Mouse (Mus musculus) mesoderm, embryonic 11.5 days (tissue): ENCODE data around the gene Sort1.
"Not testable (repeated sequence)": the region's sequence is repeated elsewhere in the genome, so short reads cannot be mapped to it uniquely, and the experiment has no call there.

Experiments
- DNase-seq: peaks from one replicate; pipeline ENCODE4 v3.0.0-alpha.2; 2012; ENCODE audit warnings: low read depth, low spot score

Sort1 gene

GRCm38 (mm10) chr3:108283781-108284601 lies at the start of gene Sort1:
Gene Sort1, plus strand, starts transcription at chr3:108284082.
- DNase-seq: peak; percentile 96

- not testable (repeated sequence) for DNase-seq
These were observed 46.3 kb upstream of the Sort1 start for GRCm38 (mm10) chr3:108237474-108238102.

- DNase-seq: no peak
These were observed 42.5 kb upstream of the Sort1 start for GRCm38 (mm10) chr3:108241243-108241839.

GRCm38 (mm10) chr3:108246857-108247256 lies 37.0 kb upstream of the Sort1 start:
- DNase-seq: no peak

GRCm38 (mm10) chr3:108256719-108257637 lies 26.9 kb upstream of the Sort1 start, which contains the start of gene Psma5:
Gene Psma5, plus strand, starts transcription at chr3:108256926.
- peak; percentile 99 for DNase-seq

- DNase-seq: no peak
These were observed 25.9 kb upstream of the Sort1 start for GRCm38 (mm10) chr3:108257831-108258500.

GRCm38 (mm10) chr3:108259319-108259718 lies 24.6 kb upstream of the Sort1 start:
- no peak for DNase-seq

- not testable (repeated sequence) for DNase-seq
These were observed 4.4 kb upstream of the Sort1 start for GRCm38 (mm10) chr3:108279495-108279894.

- peak; percentile 82 for DNase-seq
These were observed 1.3 kb upstream of the Sort1 start for GRCm38 (mm10) chr3:108282401-108283240.

GRCm38 (mm10) chr3:108283241-108283561 lies 681 bp upstream of the Sort1 start:
- no peak for DNase-seq

- DNase-seq: no peak
These were observed 1.3 kb downstream of the Sort1 start for GRCm38 (mm10) chr3:108285078-108285711.

- DNase-seq: no peak
These were observed 3.0 kb downstream of the Sort1 start for GRCm38 (mm10) chr3:108286671-108287439.

GRCm38 (mm10) chr3:108287811-108288805 lies 4.2 kb downstream of the Sort1 start:
- peak; percentile 61 for DNase-seq

- no peak for DNase-seq
These were observed 5.6 kb downstream of the Sort1 start for GRCm38 (mm10) chr3:108289311-108290130.

- no peak for DNase-seq
These were observed 7.3 kb downstream of the Sort1 start for GRCm38 (mm10) chr3:108291036-108291799.

- DNase-seq: no peak
These were observed 10.5 kb downstream of the Sort1 start for GRCm38 (mm10) chr3:108294398-108294797.
